Mouse (Mus musculus) hindbrain, embryonic 16.5 days (tissue): ENCODE results near the gene Rer1. TPM values are rescaled to one million over a fixed set of nuclear protein-coding genes. Genes with fewer than 3 reads are reported as not detected.

Experiments used
- ATAC-seq: fragments of 200-750 bp; cut with Nextera tagmentation; 2 replicates; pipeline ENCODE4 v1.8.0; 2017; ENCODE audit warnings: moderate TSS enrichment, moderate library complexity
- H3K27ac ChIP-seq: fragments of 300-500 bp; sonication (generic); 2 replicates; pipeline ENCODE4 v1.5.1; 2014; ENCODE audit warnings: low read depth, mild to moderate bottlenecking, control low read depth, low read length, moderate library complexity
- H3K27me3 ChIP-seq: fragments of 300-500 bp; sonication (generic); replicated peaks from 2 replicates; pipeline ENCODE4 v1.6.1; 2014; ENCODE audit warnings: low read length; ENCODE audit not compliant: control insufficient read depth, insufficient read depth
- H3K36me3 ChIP-seq: fragments of 300-500 bp; sonication (generic); 2 replicates; pipeline ENCODE4 v1.6.1; 2014; ENCODE audit warnings: mild to moderate bottlenecking, low read length, moderate library complexity, mixed read lengths; ENCODE audit not compliant: control insufficient read depth, insufficient read depth
- H3K4me1 ChIP-seq: fragments of 300-500 bp; sonication (generic); 2 replicates; pipeline ENCODE4 v1.6.1; 2014; ENCODE audit warnings: low read depth, low read length; ENCODE audit not compliant: control insufficient read depth, insufficient read depth
- H3K4me2 ChIP-seq: fragments of 300-500 bp; sonication (generic); 2 replicates; pipeline ENCODE4 v1.6.1; 2014; ENCODE audit warnings: mild to moderate bottlenecking, low read length, control low read depth, moderate library complexity
- H3K4me3 ChIP-seq: fragments of 300-500 bp; sonication (generic); 2 replicates; pipeline ENCODE4 v1.5.1; 2014; ENCODE audit warnings: mild to moderate bottlenecking, low read length, control low read depth, moderate library complexity
- H3K9ac ChIP-seq: fragments of 300-500 bp; sonication (generic); 2 replicates; pipeline ENCODE4 v1.6.1; 2014; ENCODE audit warnings: low read depth, mild to moderate bottlenecking, control low read depth, low read length, moderate library complexity
- H3K9me3 ChIP-seq: fragments of 300-500 bp; sonication (generic); 2 replicates; pipeline ENCODE4 v1.6.1; 2014; ENCODE audit warnings: mild to moderate bottlenecking, low read length, moderate library complexity; ENCODE audit not compliant: control insufficient read depth
- WGBS: fragments of 180-500 bp; shearing (Covaris S2); extraction: QIAGEN DNeasy Blood & Tissue Kit; methylation state at CpG from one replicate; pipeline ENCODE4 v1.1.7; 2014; 5-methylcytosine and 5-hydroxymethylcytosine counted together
- polyA plus RNA-seq: library from polyadenylated mRNA; unstranded; fragments of >200 nt; fragmentation: Nextera tagmentation; extraction: Ambion mirVana; gene quantifications from 2 replicates; pipeline ENCODE4 v1.2.1, GENCODE M21; 2015

Gene Rer1
- polyA plus RNA-seq, 1 experiment from 2014 or later, result 131 TPM

DNA sequence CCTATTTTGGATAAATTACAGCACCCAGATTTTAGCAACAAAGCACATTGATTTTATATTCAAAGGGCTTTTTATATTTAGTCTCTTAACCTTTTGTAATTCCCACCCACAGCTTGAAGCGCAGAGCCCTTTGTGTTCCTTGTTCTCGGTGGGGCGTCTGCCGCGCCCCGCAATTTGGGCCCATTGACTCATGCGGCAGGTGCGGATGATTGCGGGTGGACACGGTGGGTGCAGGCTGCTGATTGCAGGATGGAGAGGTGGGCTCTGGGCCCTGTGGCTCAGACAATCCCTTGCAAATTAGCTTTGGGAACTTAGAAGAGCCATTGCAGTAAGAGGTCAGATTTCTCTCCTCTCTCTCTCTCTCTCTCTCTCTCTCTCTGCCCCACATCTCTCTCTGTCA, 32.1 kb upstream of the Rer1 start:
- H3K4me2 ChIP-seq, result no peak overlapping the region
- H3K27ac ChIP-seq, result no peak overlapping the region
- no peaks in the 10 kb centered on the region for H3K27me3 ChIP-seq
- H3K4me3 ChIP-seq, result no peak overlapping the region
- H3K36me3 ChIP-seq, result no peaks in the 10 kb centered on the region
- H3K9me3 ChIP-seq, result no peaks in the 10 kb centered on the region
- WGBS, result 58% methylated on average over 10 of the region's 10 CpGs
- no peak overlapping the region for H3K9ac ChIP-seq
- no peak for ATAC-seq
- H3K4me1 ChIP-seq, result peaks cover 13% of the 10 kb centered on the region

DNA sequence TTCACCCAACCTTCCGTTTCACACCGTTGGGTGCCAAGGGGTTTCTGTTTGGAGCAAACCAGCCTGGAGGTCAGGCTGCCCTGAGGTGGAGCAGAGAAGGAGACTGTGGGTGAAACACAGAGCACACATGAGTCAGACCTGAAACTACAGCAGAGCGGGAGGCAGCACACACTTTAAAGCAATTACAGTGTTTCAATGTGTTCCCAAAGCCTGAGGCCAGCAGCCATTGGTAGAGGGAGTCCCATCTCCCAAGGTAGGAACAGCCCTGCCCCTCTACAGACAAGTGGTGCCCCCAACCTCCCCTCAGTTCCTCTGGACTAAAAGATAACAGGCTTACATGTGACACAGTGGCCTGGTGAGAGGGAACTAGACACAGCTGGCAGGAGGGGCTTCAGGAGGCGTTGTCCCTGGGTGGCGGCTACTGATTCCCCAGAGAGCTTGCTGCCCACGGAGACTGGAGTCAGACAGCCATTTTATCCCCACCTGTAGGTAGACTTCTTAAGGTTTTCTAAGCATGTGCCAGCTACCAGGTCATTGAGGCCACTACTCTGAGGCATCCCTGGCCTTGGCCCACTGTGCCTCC, 31.3 kb upstream of the Rer1 start:
- H3K27me3 ChIP-seq, result no peaks in the 10 kb centered on the region
- H3K4me1 ChIP-seq, result peaks cover 6% of the 10 kb centered on the region
- H3K9me3 ChIP-seq, result no peaks in the 10 kb centered on the region
- H3K36me3 ChIP-seq, result no peaks in the 10 kb centered on the region
- ATAC-seq, result no peak
- no peak overlapping the region for H3K27ac ChIP-seq
- no peak overlapping the region for H3K9ac ChIP-seq
- 76% methylated on average over 6 of the region's 6 CpGs for WGBS
- H3K4me2 ChIP-seq, result no peak overlapping the region
- no peak overlapping the region for H3K4me3 ChIP-seq

DNA sequence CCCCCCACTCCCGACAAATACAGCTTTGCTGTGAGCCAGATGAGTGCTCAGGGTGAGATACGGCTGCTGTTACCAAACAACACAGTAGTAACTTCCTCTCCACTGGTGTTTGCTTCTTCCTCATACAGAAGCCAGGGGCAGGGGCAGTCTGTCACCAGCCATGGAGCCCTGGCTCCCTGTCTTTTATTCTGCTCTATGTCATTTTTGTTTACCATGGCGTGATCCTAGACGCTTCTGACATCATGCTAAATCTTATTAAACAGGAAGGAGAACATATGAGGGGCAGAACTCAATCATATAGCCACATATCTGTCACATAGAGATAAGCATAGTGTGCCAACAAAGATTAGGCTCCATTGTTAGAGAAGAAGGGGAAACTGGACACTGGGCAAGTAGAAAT, 30.4 kb upstream of the Rer1 start:
- H3K36me3 ChIP-seq, result no peaks in the 10 kb centered on the region
- no peak overlapping the region for H3K9ac ChIP-seq
- H3K9me3 ChIP-seq, result no peaks in the 10 kb centered on the region
- WGBS, result 87% methylated on average over 4 of the region's 4 CpGs
- ATAC-seq, result no peak
- H3K27me3 ChIP-seq, result no peaks in the 10 kb centered on the region
- H3K4me1 ChIP-seq, result peaks cover 3% of the 10 kb centered on the region; the same call in 1 of the 2 replicates
- H3K4me2 ChIP-seq, result no peak overlapping the region
- H3K27ac ChIP-seq, result no peak overlapping the region
- H3K4me3 ChIP-seq, result no peak overlapping the region

DNA sequence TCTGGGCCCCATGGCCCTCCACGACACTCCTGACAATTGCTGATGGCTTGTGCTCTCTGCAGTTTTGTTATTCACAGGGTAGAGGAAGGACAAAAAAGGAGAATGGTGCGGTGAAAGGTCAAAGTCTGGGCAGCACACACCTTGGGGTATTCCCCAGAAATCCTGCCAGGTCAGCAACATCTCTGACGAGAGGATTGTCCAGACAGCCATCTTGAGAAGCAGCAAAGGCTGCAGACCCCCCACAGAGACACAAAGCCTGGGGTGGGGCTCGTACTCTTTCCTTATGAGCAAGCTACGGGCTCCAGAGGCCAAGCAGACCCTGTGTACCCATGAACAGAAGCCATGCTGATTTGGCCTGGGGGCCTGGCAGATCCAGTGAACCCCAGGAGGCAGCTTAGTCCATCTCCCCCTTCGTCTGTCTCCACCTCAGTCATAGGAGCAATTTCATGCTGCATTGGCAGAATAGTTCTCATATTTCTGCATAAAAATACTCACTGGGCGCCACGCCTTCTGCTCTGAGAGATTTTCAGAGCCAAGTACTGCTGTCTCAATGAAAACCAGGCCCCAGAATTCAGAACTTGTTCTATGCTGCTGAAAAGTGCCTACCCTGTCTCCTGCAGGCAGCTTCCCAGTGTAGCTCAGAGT, 27.7 kb upstream of the Rer1 start:
- Histone ChIP-seq H3K9ac (no peak overlapping the region), H3K36me3 (no peaks in the 10 kb centered on the region), H3K4me3 (no peak overlapping the region), H3K4me2 (no peak overlapping the region), H3K9me3 (no peaks in the 10 kb centered on the region), H3K27me3 (no peaks in the 10 kb centered on the region), H3K27ac (no peak overlapping the region), H3K4me1 (0 out of 2 replicates have a peak, but pooled peaks cover 3% of the 10 kb centered on the region)
- WGBS, result 52% methylated on average over 8 of the region's 8 CpGs
- no peak for ATAC-seq

DNA sequence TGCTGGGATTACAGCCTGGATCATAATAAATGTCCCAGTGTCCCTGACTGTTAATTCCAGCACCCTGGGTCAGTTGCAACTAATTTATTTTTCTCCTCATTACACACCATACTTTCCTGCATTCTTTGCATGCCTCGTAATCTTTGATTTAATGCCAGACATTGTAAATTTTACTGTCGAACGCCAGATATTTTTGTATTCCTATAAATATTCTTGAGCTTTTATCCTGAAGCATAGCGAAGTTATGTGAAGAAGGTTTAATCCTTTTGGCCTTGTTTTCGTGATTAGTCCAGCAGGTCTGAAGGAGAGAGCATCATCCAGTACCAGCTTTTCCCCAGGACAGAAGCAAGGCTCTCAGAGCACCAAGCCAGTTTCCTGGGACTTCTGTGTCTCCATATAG, 23.3 kb upstream of the Rer1 start:
- H3K4me1 ChIP-seq, result no peaks in the 10 kb centered on the region
- H3K4me3 ChIP-seq, result no peak overlapping the region
- WGBS, result 80% methylated on average over 5 of the region's 5 CpGs
- no peaks in the 10 kb centered on the region for H3K36me3 ChIP-seq
- no peak for ATAC-seq
- H3K9ac ChIP-seq, result no peak overlapping the region
- H3K9me3 ChIP-seq, result no peaks in the 10 kb centered on the region
- no peaks in the 10 kb centered on the region for H3K27me3 ChIP-seq
- no peak overlapping the region for H3K27ac ChIP-seq
- H3K4me2 ChIP-seq, result no peak overlapping the region

DNA sequence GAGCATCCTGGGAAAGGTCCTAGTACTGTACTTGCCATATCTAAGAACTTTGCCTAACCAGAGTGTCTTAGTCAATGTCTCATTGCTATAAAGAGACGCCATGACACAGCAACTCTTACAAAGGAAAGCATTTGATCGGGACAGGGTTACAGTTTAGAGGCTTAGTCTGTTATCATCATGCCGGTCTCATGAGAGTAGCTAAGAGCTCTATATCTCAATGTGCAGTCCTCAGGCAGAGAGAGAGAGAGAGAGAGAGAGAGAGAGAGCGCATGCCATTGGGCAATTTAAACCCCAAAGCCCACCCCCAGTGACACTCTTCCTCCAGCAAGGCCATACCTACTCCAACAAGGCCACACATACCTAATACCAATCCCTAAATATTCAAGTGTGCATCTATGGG, 21.7 kb upstream of the Rer1 start:
- Histone ChIP-seq H3K4me1 (no peaks in the 10 kb centered on the region), H3K27me3 (no peaks in the 10 kb centered on the region), H3K9me3 (no peaks in the 10 kb centered on the region), H3K4me3 (no peak overlapping the region), H3K9ac (no peak overlapping the region), H3K27ac (no peak overlapping the region), H3K36me3 (no peaks in the 10 kb centered on the region), H3K4me2 (no peak overlapping the region)
- 98% methylated on average over 4 of the region's 4 CpGs for WGBS
- no peak for ATAC-seq

DNA sequence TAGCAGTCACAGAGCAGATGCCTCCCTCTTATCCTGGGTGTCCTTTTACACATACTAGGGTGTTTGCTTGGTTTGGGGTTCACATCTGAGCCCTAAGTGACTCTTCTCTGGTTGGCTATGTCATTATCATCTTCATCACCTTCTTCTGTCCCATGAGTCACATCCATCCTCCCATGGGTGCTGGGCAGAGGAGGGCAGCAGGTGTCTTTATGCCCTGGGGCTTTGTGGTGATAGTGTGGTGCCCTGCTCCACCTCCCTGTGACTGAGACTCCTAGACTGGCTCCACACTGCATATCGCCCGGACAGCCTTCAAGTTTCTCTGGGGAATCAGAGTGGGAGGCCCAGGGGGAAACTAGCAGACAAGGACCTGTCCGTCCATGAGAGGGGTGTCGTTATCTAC, 12.4 kb upstream of the Rer1 start:
- no peaks in the 10 kb centered on the region for H3K36me3 ChIP-seq
- no peak overlapping the region for H3K27ac ChIP-seq
- H3K9ac ChIP-seq, result no peak overlapping the region
- H3K4me2 ChIP-seq, result no peak overlapping the region
- ATAC-seq, result no peak
- WGBS, result 67% methylated on average over 4 of the region's 4 CpGs
- H3K4me1 ChIP-seq, result peaks cover 7% of the 10 kb centered on the region
- H3K9me3 ChIP-seq, result no peaks in the 10 kb centered on the region
- H3K27me3 ChIP-seq, result no peaks in the 10 kb centered on the region
- no peak overlapping the region for H3K4me3 ChIP-seq

DNA sequence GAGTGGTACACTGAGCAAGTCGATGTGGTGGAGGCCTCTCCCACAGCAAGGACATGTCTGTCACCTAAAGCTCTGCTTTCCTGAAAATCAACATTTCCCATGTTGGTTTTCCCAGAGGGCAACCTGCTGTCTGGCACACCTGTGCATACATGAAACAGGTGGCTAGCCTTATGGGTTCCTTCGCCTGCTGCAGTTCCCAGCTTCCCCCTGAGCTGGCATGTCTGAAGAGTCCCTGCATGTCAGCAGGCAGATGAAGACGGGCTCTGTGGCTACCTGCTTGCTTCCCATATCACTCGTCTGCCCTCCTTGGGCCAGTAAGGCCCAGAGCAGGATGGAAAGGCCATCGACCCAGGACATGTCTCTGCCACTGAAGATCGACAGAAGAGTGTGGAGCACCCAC, 11.3 kb upstream of the Rer1 start:
- Histone ChIP-seq H3K27ac (no peak overlapping the region), H3K4me1 (peaks cover 7% of the 10 kb centered on the region), H3K9me3 (no peaks in the 10 kb centered on the region), H3K4me2 (no peak overlapping the region), H3K36me3 (no peaks in the 10 kb centered on the region), H3K4me3 (no peak overlapping the region), H3K27me3 (no peaks in the 10 kb centered on the region), H3K9ac (no peak overlapping the region)
- 86% methylated on average over 6 of the region's 6 CpGs for WGBS
- ATAC-seq, result no peak

DNA sequence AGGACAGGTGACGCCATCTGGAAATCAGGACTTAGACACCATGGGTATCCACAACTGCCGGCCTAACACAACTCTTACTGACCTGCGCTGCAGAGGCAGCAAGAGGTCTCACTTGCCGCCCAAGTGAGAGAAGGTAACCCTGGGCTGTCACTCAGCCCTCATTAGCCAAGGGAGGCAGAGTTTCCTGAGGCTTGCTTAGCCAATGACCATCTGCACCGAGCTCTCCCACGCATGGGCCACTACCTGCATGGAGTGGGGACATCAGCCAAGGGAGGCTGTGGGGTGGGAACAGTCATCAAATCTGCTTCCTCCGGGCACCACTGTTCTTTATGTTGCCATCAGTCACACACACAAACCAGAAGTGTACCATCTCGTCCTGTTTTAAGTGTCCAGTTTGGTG, 9.8 kb upstream of the Rer1 start:
- Histone ChIP-seq H3K27ac (no peak overlapping the region), H3K27me3 (no peaks in the 10 kb centered on the region), H3K4me1 (peaks cover 7% of the 10 kb centered on the region), H3K9me3 (no peaks in the 10 kb centered on the region), H3K4me3 (no peak overlapping the region), H3K4me2 (no peak overlapping the region), H3K36me3 (no peaks in the 10 kb centered on the region), H3K9ac (no peak overlapping the region)
- no peak for ATAC-seq
- WGBS, result 87% methylated on average over 8 of the region's 8 CpGs
